Mouse (Mus musculus): ENCODE measurements around the gene Slc45a3.

GRCm38 (mm10) chr1:132032172-132032571 lies 69.4 kb downstream of the Slc45a3 start:
- TF ChIP-seq CTCF (IDR thresholded peaks at IDR 0.05; ENCODE audit: extremely low read depth, insufficient read depth, low read length) (no peak), POLR2A (IDR thresholded peaks at IDR 0.05; ENCODE audit: extremely low read depth, insufficient read depth, low read length) (no peak)
